12 mouse cellular contexts compared by ENCODE assay signal in genomic region chr16:45922546-45923229, GRCm38 (mm10). TPM values are rescaled to one million over a fixed set of nuclear protein-coding genes. Genes with fewer than 3 reads are reported as not detected.
DNase-seq lines count a peak whose midpoint lies in the region; ATAC-seq lines count a peak whose summit lies in the region.
"Had no signal": no experiment of that assay in that cellular context is flagged by ENCODE, and none has a peak within 500 bp of the region (broad histone marks: within the 10 kb centered on the region; RNA-seq: fewer than 3 reads in every experiment).

No protein-coding gene starts in this region.

- no peaks in the 10 kb centered on the region for H3K36me3 ChIP-seq in liver, embryonic 16.5 days (ENCODE audit: control insufficient read depth, insufficient read depth)
- H3K36me3 ChIP-seq: forebrain, embryonic 10.5 days had no signal

- no peak overlapping the region for H3K4me2 ChIP-seq in liver, embryonic 16.5 days (ENCODE audit: low read depth, low read length)

- WGBS in liver, embryonic 16.5 days (ENCODE audit: insufficient replicate concordance) = 60% methylated on average over 8 of the region's 8 CpGs

- peak; percentile 62 for DNase-seq in adrenal gland, postnatal 10 days
- DNase-seq in gastrocnemius, adult 18-20 months (ENCODE audit: low spot score) = peak; percentile 44
- peak; percentile 47 to 55 for DNase-seq in heart, postnatal 14 days
- DNase-seq in cerebellum, postnatal 14 days = no peak
- DNase-seq in urinary bladder, postnatal 4 days (ENCODE audit: low spot score in 2 of 2) = no peak
- no peak for DNase-seq in ovary, postnatal 36 days (ENCODE audit: low spot score)
- DNase-seq: right cerebral cortex, postnatal 25 days had no signal

- no peaks in the 10 kb centered on the region; the same call in 1 of the 2 replicates for H3K4me1 ChIP-seq in liver, embryonic 16.5 days (ENCODE audit: control insufficient read depth, low read depth, low read length)
- H3K4me1 ChIP-seq: forebrain, embryonic 10.5 days had no signal

- no peaks in the 10 kb centered on the region for H3K27me3 ChIP-seq in liver, embryonic 16.5 days (ENCODE audit: control insufficient read depth, insufficient read depth, low read depth, low read length)

- H3K27ac ChIP-seq in liver, embryonic 16.5 days (ENCODE audit: low read length) = no peak overlapping the region
- H3K27ac ChIP-seq: forebrain, embryonic 10.5 days had no signal

- H3K4me3 ChIP-seq in liver, embryonic 16.5 days (ENCODE audit: low read depth, low read length) = no peak overlapping the region
- H3K4me3 ChIP-seq: forebrain, embryonic 10.5 days had no signal

- no peaks in the 10 kb centered on the region for H3K9me3 ChIP-seq in liver, embryonic 16.5 days (replicated peaks; ENCODE audit: control insufficient read depth, low read length)
- H3K9me3 ChIP-seq: forebrain, embryonic 10.5 days had no signal

- no peak overlapping the region for H3K9ac ChIP-seq in liver, embryonic 16.5 days (ENCODE audit: low read depth, low read length)

- peak; percentile 65; the same call in 1 of the 2 replicates for ATAC-seq in liver, embryonic 16.5 days (ENCODE audit: low read depth)
- ATAC-seq in CD4-positive, CD25-positive, alpha-beta regulatory T cell, adult 4 months = no peak
- ATAC-seq: hindbrain, embryonic 16.5 days had no signal

- intact Hi-C loops in heart, postnatal 14 days (cut with DNase I) = loop anchor here (5.0 kb wide), 2 partner anchors 45 to 80 kb away; no protein-coding TSS in a partner anchor

RNA-seq across cellular contexts. Expression of gene Phldb2, which starts 30.7 kb away (rescaled TPM):
- 10 to 100 TPM; 34.3 to 46.2 TPM for total RNA-seq in adrenal gland, postnatal 10 days (2021)
- total RNA-seq in gastrocnemius, adult 18-20 months (2021) = 1 to 10 TPM; 4.8 to 9.2 TPM
- total RNA-seq in heart, postnatal 14 days (2021) = 10 to 100 TPM; 25.5 to 27.5 TPM
- polyA plus RNA-seq in liver, embryonic 16.5 days (2015; fragmentation: Nextera tagmentation; extraction: Ambion mirVana) = 15.3 and 16.6 TPM in 2 replicates
- under 1 TPM in 1 of 2 experiments, not detected in 1; 0.17 TPM for polyA plus RNA-seq in CD4-positive, CD25-positive, alpha-beta regulatory T cell, adult 4 months (2017; shearing (Covaris generic))
- total RNA-seq: MEL had no signal

Comparison
In these comparisons a context has a peak if more than half of its experiments do, and no peak if none do; other contexts are left out.
1. DNase-seq: peak in adrenal gland, postnatal 10 days (single experiment), gastrocnemius, adult 18-20 months (single experiment) and heart, postnatal 14 days (2 of 2); none in cerebellum, postnatal 14 days (0 of 2), urinary bladder, postnatal 4 days (0 of 2) and ovary, postnatal 36 days (single experiment).